Mouse (Mus musculus): ENCODE data around the gene Ahdc1.
"Not testable (repeated sequence)": the region's sequence is repeated elsewhere in the genome, so short reads cannot be mapped to it uniquely, and the experiment has no call there.

The Ahdc1 gene

GRCm38 (mm10) chr4:132997469-132998237, 13.4 kb upstream of the Ahdc1 start:
- DNase-seq: no peak

GRCm38 (mm10) chr4:133002896-133003295, 8.2 kb upstream of the Ahdc1 start:
- DNase-seq: peak; percentile 61

GRCm38 (mm10) chr4:133003316-133004018, 7.6 kb upstream of the Ahdc1 start:
- peak; percentile 57 for DNase-seq

- peak; percentile 72 for DNase-seq
Observed at GRCm38 (mm10) chr4:133005233-133005632, 5.8 kb upstream of the Ahdc1 start.

- DNase-seq: not testable (repeated sequence)
Observed at GRCm38 (mm10) chr4:133005885-133006451, 5.1 kb upstream of the Ahdc1 start.

GRCm38 (mm10) chr4:133007513-133008380, 3.3 kb upstream of the Ahdc1 start:
- DNase-seq: peak; percentile 57

GRCm38 (mm10) chr4:133009131-133009530, 1.9 kb upstream of the Ahdc1 start:
- peak; percentile 64 for DNase-seq

GRCm38 (mm10) chr4:133009676-133010075, 1.4 kb upstream of the Ahdc1 start:
- DNase-seq: peak; percentile 58

GRCm38 (mm10) chr4:133010611-133011010, 449 bp upstream of the Ahdc1 start:
- peak; percentile 75 for DNase-seq

GRCm38 (mm10) chr4:133011821-133012775, 1.0 kb downstream of the Ahdc1 start:
- peak; percentile 77 for DNase-seq

- peak; percentile 82 for DNase-seq
Observed at GRCm38 (mm10) chr4:133012776-133013265, 1.8 kb downstream of the Ahdc1 start.

- peak; percentile 82 for DNase-seq
Observed at GRCm38 (mm10) chr4:133013266-133013891, 2.3 kb downstream of the Ahdc1 start.

- peak; percentile 80 for DNase-seq
Observed at GRCm38 (mm10) chr4:133014088-133014487, 3.0 kb downstream of the Ahdc1 start.

GRCm38 (mm10) chr4:133014896-133015709, 4.0 kb downstream of the Ahdc1 start:
- DNase-seq: peak; percentile 77

GRCm38 (mm10) chr4:133015710-133016651, 4.9 kb downstream of the Ahdc1 start:
- DNase-seq: peak; percentile 72

GRCm38 (mm10) chr4:133016677-133017415, 5.8 kb downstream of the Ahdc1 start:
- peak; percentile 63 for DNase-seq

GRCm38 (mm10) chr4:133017597-133018262, 6.7 kb downstream of the Ahdc1 start:
- DNase-seq: peak; percentile 34
